Mouse (Mus musculus) ZHBTc4 (cell line): ENCODE measurements around the gene Ank2.

Experiments
- DNase-seq: peaks from one replicate; pipeline ENCODE4 v3.0.0-alpha.2; 2011; ENCODE audit warnings: low read depth, low spot score

Gene Ank2

GRCm38 (mm10) chr3:127498742-127499400 is at the start of gene Ank2:
Ank2 (minus strand) TSS chr3:127499350.
- DNase-seq = peak; percentile 66

- DNase-seq = peak; percentile 69
These were observed 48.7 kb upstream of the Ank2 start for GRCm38 (mm10) chr3:127547882-127548281.

- peak; percentile 95 for DNase-seq
These were observed 45.5 kb upstream of the Ank2 start for GRCm38 (mm10) chr3:127544610-127545121.

GRCm38 (mm10) chr3:127543976-127544375 is 44.8 kb upstream of the Ank2 start:
- DNase-seq = no peak

- DNase-seq = no peak
These were observed 40.0 kb upstream of the Ank2 start for GRCm38 (mm10) chr3:127539193-127539592.

GRCm38 (mm10) chr3:127530293-127530692 is 31.1 kb upstream of the Ank2 start:
- peak; percentile 76 for DNase-seq

- DNase-seq = no peak
These were observed 30.7 kb upstream of the Ank2 start for GRCm38 (mm10) chr3:127529824-127530223.

- no peak for DNase-seq
These were observed 30.1 kb upstream of the Ank2 start for GRCm38 (mm10) chr3:127529210-127529609.

GRCm38 (mm10) chr3:127527465-127528034 is 28.4 kb upstream of the Ank2 start:
- no peak for DNase-seq

GRCm38 (mm10) chr3:127525188-127525819 is 26.2 kb upstream of the Ank2 start:
- no peak for DNase-seq

- DNase-seq = no peak
These were observed 22.0 kb upstream of the Ank2 start for GRCm38 (mm10) chr3:127521156-127521555.

- DNase-seq = no peak
These were observed 21.1 kb upstream of the Ank2 start for GRCm38 (mm10) chr3:127520300-127520699.

GRCm38 (mm10) chr3:127515251-127515650 is 16.1 kb upstream of the Ank2 start:
- no peak for DNase-seq

GRCm38 (mm10) chr3:127513699-127514098 is 14.5 kb upstream of the Ank2 start:
- DNase-seq = no peak

- no peak for DNase-seq
These were observed 13.7 kb upstream of the Ank2 start for GRCm38 (mm10) chr3:127512794-127513335.

GRCm38 (mm10) chr3:127511786-127512746 is 12.9 kb upstream of the Ank2 start:
- DNase-seq = no peak

GRCm38 (mm10) chr3:127507878-127508783 is 9.0 kb upstream of the Ank2 start:
- no peak for DNase-seq

- peak; percentile 64 for DNase-seq
These were observed 881 bp downstream of the Ank2 start for GRCm38 (mm10) chr3:127498197-127498741.

- DNase-seq = no peak
These were observed 6.5 kb downstream of the Ank2 start for GRCm38 (mm10) chr3:127492663-127493062.

GRCm38 (mm10) chr3:127487302-127487701 is 11.8 kb downstream of the Ank2 start:
- no peak for DNase-seq
